Mouse (Mus musculus) C2C12 (cell line): ENCODE results near the gene B3gnt6.

Experiments
- CTCF ChIP-seq: IDR thresholded peaks from one replicate; pipeline ENCODE4 v1.5.1; 2011; ENCODE audit not compliant: control insufficient read depth, insufficient read depth, insufficient read length
- MYOG ChIP-seq: IDR thresholded peaks from one replicate; pipeline ENCODE4 v1.6.1; 2011; ENCODE audit not compliant: control insufficient read depth, insufficient read length; ENCODE audit errors: extremely low read depth
- USF1 ChIP-seq: IDR thresholded peaks from one replicate; pipeline ENCODE4 v1.6.1; 2011; ENCODE audit warnings: low read depth, mild to moderate bottlenecking, control low read depth, moderate library complexity

DNA sequence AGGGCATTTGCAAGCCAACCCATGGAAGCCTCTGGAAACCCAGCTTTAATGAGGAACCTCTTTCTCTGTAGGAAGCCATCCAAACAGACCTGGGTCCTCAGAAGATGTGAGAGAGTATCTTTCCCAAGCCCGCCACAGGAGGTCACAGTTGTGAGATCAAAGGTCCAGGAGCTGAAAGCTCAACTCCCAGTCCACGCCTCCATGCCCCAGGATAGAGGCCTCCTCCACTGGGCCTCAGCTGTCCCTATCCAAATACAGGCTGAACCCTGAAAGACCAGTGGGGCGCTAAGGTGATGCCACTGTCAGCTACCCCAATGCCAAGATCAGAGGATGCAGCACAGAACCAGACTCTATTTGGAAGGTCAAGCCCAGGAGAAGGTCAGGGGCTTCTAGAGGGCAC, 56.6 kb downstream of the B3gnt6 start:
- no peak for TF ChIP-seq CTCF
- no peak for TF ChIP-seq USF1
- no peak for TF ChIP-seq MYOG
